Mouse (Mus musculus) bone marrow macrophage, adult 2 months (primary cell): ENCODE data around the gene Memo1. TPM values are rescaled to one million over a fixed set of nuclear protein-coding genes. Genes with fewer than 3 reads are reported as not detected.
A peak's percentile ranks its signal among the peaks of the same experiment; 100 is the strongest.
"Not testable (repeated sequence)": the region's sequence is repeated elsewhere in the genome, so short reads cannot be mapped to it uniquely, and the experiment has no call there.

ENCODE experiments used
- H3K27ac ChIP-seq: 2 replicates; pipeline ENCODE4 v1.5.1; 2012; ENCODE audit warnings: low read depth, low read length; ENCODE audit not compliant: insufficient read depth
- H3K4me1 ChIP-seq: 2 replicates; pipeline ENCODE4 v1.6.1; 2012; ENCODE audit warnings: low read length; ENCODE audit not compliant: control insufficient read depth, insufficient read depth
- H3K4me3 ChIP-seq: 2 replicates; pipeline ENCODE4 v1.5.1; 2012; ENCODE audit warnings: mild to moderate bottlenecking, low read length, moderate library complexity; ENCODE audit not compliant: insufficient read depth
- CTCF ChIP-seq: IDR thresholded peaks from 2 replicates; pipeline ENCODE4 v1.5.1; 2012; ENCODE audit warnings: low read depth, mild to moderate bottlenecking, low read length, moderate library complexity
- POLR2A ChIP-seq: IDR thresholded peaks from 2 replicates; pipeline ENCODE4 v1.6.1; 2012; ENCODE audit warnings: mild to moderate bottlenecking, low read depth, low read length, borderline replicate concordance
- polyA plus RNA-seq: library from polyadenylated mRNA; stranded (reverse); fragments of >200 nt; gene quantifications from 2 replicates; pipeline ENCODE4 v1.2.4, GENCODE M21; 2012; ENCODE audit not compliant: missing spikeins, insufficient read depth, insufficient read length

The Memo1 gene
- polyA plus RNA-seq, 1 experiment = 38.4 TPM

DNA sequence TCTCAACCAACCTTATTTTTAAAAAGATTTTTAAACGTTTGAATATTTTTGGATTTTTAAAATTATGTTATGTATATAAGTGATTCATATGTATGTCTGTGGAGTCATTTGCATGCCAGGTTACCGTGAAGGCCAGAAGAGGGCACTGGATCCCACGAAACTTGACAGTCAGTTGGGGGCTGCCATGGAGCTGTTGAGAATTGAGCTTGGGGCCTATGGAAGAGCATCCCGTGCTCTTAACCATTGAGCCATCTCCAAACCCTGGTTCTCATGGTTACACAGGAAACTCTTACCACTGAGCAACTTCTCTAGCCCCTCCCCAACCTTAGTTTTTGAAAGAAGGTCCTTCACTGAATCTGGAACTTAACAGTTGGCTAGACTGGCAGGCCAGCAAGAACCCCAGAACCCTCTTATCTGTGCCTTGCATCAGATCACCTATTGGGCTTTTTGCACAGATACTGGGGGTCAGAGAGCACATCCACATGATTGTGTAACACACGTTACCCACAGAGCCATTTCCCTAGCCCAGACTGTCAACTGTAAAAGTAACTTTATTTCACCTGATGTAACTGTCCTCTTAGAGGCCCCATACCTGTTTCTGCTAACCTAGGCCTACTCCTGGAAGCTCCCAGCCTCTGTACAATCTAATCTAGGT is 27.2 kb upstream of the Memo1 start:
- TF ChIP-seq CTCF (no peak), POLR2A (no peak)
- H3K4me1 ChIP-seq = no peaks in the 10 kb centered on the region
- no peak overlapping the region for H3K27ac ChIP-seq
- H3K4me3 ChIP-seq = no peak overlapping the region

DNA sequence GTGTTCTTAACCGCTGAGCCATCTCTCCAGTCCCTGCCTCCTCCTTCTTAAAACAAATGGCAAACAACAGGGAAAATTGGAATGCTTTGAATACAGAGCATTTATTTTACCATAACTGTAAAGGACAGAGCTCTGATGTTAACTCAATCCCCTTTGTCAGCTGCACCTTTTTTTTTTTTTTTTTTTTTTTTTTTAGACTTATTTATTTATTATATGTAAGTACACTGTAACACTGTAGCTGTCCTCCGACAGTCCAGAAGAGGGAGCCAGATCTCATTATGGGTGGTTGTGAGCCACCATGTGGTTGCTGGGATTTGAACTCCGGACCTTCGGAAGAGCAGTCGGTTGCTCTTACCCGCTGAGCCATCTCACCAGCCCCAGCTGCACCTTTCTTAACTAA is 23.4 kb upstream of the Memo1 start:
- TF ChIP-seq CTCF (no peak), POLR2A (no peak)
- Histone ChIP-seq H3K4me3 (no peak overlapping the region), H3K27ac (no peak overlapping the region), H3K4me1 (peaks cover 3% of the 10 kb centered on the region)

DNA sequence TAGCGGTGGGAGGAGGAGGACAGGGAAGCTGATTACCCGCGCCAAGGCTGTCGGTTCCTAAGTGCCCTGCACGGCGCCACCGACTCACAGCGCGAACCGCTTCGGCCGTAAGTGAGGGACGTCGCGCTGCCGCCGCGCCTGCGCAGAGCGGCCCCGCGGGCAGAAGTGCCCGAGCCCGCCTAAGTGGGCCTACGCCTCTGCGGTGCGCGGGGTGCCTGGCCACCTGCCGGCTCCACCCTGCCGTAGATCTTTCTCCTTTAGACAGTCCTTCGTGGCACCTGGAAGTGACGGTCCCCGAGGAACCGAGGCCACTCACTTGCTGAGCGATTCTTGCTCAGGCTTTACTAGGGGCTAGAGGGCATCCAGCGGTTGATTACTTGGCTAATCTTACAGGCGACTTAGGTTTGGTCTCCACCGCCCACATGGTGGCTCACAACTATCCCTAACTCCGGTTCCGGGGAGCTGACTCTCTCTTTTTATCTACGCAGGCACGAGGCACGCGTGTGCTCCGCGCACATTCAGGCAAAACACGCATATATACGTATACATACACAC is 21.1 kb upstream of the Memo1 start:
- no peak for TF ChIP-seq CTCF
- no peak for TF ChIP-seq POLR2A
- peaks cover 3% of the 10 kb centered on the region for H3K4me1 ChIP-seq
- H3K4me3 ChIP-seq = peak overlapping the region; percentile 95
- H3K27ac ChIP-seq = peak overlapping the region; percentile 87

DNA sequence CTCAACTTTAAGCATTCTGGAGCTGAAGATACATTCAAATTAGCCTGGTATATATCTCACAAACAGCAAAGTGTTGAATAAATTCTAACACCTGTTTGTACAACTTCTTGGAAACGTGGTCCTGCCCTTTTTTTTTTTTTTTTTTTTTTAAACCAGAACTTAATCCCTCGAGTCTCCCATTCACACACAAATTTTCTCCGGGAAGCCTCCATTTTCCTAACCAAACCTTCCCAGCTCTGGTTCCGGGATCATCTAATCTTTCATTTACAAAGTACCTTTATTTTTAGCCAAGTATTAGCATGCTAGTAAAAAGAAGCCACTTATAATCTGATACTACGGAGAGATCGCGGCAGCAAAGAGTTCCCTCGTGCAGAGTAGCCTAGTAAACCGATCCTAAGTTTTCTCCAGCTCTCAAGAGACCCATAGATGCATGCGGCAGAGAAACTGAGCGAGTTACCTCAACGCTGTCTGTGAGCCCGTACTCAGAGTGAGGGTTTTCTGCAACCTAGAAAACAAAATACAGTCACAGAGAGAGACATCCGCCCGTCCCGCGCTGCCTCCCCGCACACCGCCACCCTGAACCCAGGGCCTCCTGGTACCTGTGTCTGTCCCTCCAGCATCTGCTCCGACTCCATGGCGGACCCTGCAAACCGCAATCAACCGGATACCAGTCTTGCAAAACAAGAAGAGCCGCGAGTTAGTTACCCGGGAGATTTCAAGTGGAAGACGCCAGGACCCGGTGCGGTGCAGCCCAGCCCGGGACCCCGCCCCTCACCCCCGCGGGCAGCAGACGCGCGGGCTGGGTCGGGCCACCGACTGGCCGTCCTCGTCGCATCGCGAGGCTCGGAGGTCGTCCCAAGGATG is 20.4 kb upstream of the Memo1 start:
- peak overlapping the region; percentile 74 for H3K27ac ChIP-seq
- peak overlapping the region; percentile 95 for H3K4me3 ChIP-seq
- peaks cover 3% of the 10 kb centered on the region for H3K4me1 ChIP-seq
- TF ChIP-seq POLR2A (no peak), CTCF (no peak)

- H3K4me3 ChIP-seq = no peak overlapping the region
- H3K4me1 ChIP-seq = no peaks in the 10 kb centered on the region
- TF ChIP-seq POLR2A = no peak
- no peak for TF ChIP-seq CTCF
These were observed 10.7 kb upstream of the Memo1 start for GRCm38 (mm10) chr17:74306021-74306420.

GRCm38 (mm10) chr17:74305616-74306015 is 10.3 kb upstream of the Memo1 start:
- Histone ChIP-seq H3K27ac (no peak overlapping the region), H3K4me3 (no peak overlapping the region), H3K4me1 (peaks cover 1% of the 10 kb centered on the region; the same call in 1 of the 2 replicates)
- TF ChIP-seq POLR2A (no peak), CTCF (no peak)

More at GRCm38 (mm10) chr17:74306021-74306420, 10.7 kb upstream of the Memo1 start:
- no peak overlapping the region for H3K27ac ChIP-seq

- no peak for TF ChIP-seq CTCF
- no peak for TF ChIP-seq POLR2A
- Histone ChIP-seq H3K27ac (no peak overlapping the region), H3K4me1 (peaks cover 5% of the 10 kb centered on the region; the same call in 1 of the 2 replicates), H3K4me3 (no peak overlapping the region)
These were observed 8.7 kb upstream of the Memo1 start for GRCm38 (mm10) chr17:74304060-74304459.

GRCm38 (mm10) chr17:74300089-74300488 is 4.8 kb upstream of the Memo1 start:
- Histone ChIP-seq H3K4me3 (no peak overlapping the region), H3K4me1 (peaks cover 5% of the 10 kb centered on the region; the same call in 1 of the 2 replicates), H3K27ac (no peak overlapping the region)
- TF ChIP-seq CTCF (no peak), POLR2A (no peak)

DNA sequence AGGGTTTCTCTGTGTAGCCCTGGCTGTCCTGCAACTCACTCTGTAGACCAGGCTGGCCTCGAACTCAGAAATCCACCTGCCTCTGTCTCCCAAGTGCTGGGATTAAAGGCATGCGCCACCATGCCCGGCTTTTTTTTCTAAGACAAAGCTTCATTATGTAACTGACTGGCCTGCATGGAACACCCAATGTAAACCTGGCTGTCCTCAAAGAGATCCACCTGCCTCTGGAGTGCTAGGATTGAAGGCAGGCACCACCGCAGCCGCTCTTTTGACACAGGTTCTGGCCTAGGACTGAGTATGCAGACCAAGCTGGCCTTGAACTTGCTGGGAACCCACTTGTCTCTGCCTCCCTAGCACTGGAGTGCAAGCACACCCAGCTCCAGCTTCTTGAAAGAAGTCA is 1.7 kb upstream of the Memo1 start:
- H3K4me3 ChIP-seq, H3K27ac ChIP-seq: not testable (repeated sequence)
- H3K4me1 ChIP-seq = peaks cover 10% of the 10 kb centered on the region

GRCm38 (mm10) chr17:74296076-74296823 is 929 bp upstream of the Memo1 start:
- peaks cover 15% of the 10 kb centered on the region for H3K4me1 ChIP-seq
- TF ChIP-seq CTCF (0 out of 2 replicates have a peak, but pooled peaks have one; percentile 26), POLR2A (no peak)
- peak overlapping the region; percentile 94 for H3K27ac ChIP-seq
- peak overlapping the region; percentile 93 for H3K4me3 ChIP-seq
